Mouse (Mus musculus): ENCODE measurements around the gene Lrmda. TPM values are rescaled to one million over a fixed set of nuclear protein-coding genes. Genes with fewer than 3 reads are reported as not detected.
A peak's percentile ranks its signal among the peaks of the same experiment; 100 is the strongest.
"Not testable (repeated sequence)": the region's sequence is repeated elsewhere in the genome, so short reads cannot be mapped to it uniquely, and the experiment has no call there.

Lrmda gene
- total and polyA plus RNA-seq, 2 experiments = 0.18 to 0.50 TPM

GRCm38 (mm10) chr14:22781709-22782108, 762.2 kb downstream of the Lrmda start:
- DNase-seq (ENCODE audit: extremely low read depth, low read depth, low spot score) = peak; percentile 64
- TF ChIP-seq CTCF (IDR thresholded peaks at IDR 0.05; ENCODE audit: low read depth, low read length) (peak; percentile 17; the same call in 1 of the 2 replicates), POLR2A (IDR thresholded peaks at IDR 0.05; ENCODE audit: extremely low read depth, insufficient read depth, low read length) (no peak)
- Histone ChIP-seq H3K4me3 (ENCODE audit: insufficient read depth, low read depth, low read length) (no peak overlapping the region), H3K27me3 (ENCODE audit: control insufficient read depth, insufficient read depth, low read length) (no peaks in the 10 kb centered on the region), H3K79me2 (ENCODE audit: control insufficient read depth, insufficient read depth, low read length) (no peaks in the 10 kb centered on the region), H3K36me3 (ENCODE audit: control insufficient read depth, insufficient read depth, low read length) (no peaks in the 10 kb centered on the region), H3K27ac (replicated peaks; ENCODE audit: insufficient read depth, low read depth, low read length) (no peak overlapping the region), H3K9ac (ENCODE audit: low read depth, low read length) (no peak overlapping the region), H3K4me1 (ENCODE audit: control insufficient read depth, insufficient read depth, low read length) (peaks cover 9% of the 10 kb centered on the region)
- 81% methylated on average over 2 of the region's 2 CpGs for WGBS

- Histone ChIP-seq H3K27me3 (ENCODE audit: control insufficient read depth, insufficient read depth, low read length) (no peaks in the 10 kb centered on the region), H3K36me3 (ENCODE audit: control insufficient read depth, insufficient read depth, low read length) (no peaks in the 10 kb centered on the region), H3K27ac (replicated peaks; ENCODE audit: insufficient read depth, low read depth, low read length) (no peak overlapping the region), H3K79me2 (ENCODE audit: control insufficient read depth, insufficient read depth, low read length) (no peaks in the 10 kb centered on the region), H3K4me1 (ENCODE audit: control insufficient read depth, insufficient read depth, low read length) (peaks cover 9% of the 10 kb centered on the region), H3K9ac (ENCODE audit: low read depth, low read length) (no peak overlapping the region), H3K4me3 (ENCODE audit: insufficient read depth, low read depth, low read length) (no peak overlapping the region)
- 61% methylated on average over 2 of the region's 2 CpGs for WGBS
- DNase-seq (ENCODE audit: extremely low read depth, low read depth, low spot score) = no peak
- TF ChIP-seq CTCF (IDR thresholded peaks at IDR 0.05; ENCODE audit: low read depth, low read length) = no peak
- TF ChIP-seq POLR2A (IDR thresholded peaks at IDR 0.05; ENCODE audit: extremely low read depth, insufficient read depth, low read length) = no peak
These were observed 762.9 kb downstream of the Lrmda start for GRCm38 (mm10) chr14:22782365-22782764.

GRCm38 (mm10) chr14:22783211-22784161, 764.0 kb downstream of the Lrmda start:
- TF ChIP-seq POLR2A (IDR thresholded peaks at IDR 0.05; ENCODE audit: extremely low read depth, insufficient read depth, low read length) (no peak), CTCF (IDR thresholded peaks at IDR 0.05; ENCODE audit: low read depth, low read length) (no peak)
- no peaks in the 10 kb centered on the region for H3K79me2 ChIP-seq (ENCODE audit: control insufficient read depth, insufficient read depth, low read length)
- no peaks in the 10 kb centered on the region for H3K27me3 ChIP-seq (ENCODE audit: control insufficient read depth, insufficient read depth, low read length)
- DNase-seq (ENCODE audit: extremely low read depth, low read depth, low spot score) = peak; percentile 86
- peaks cover 9% of the 10 kb centered on the region for H3K4me1 ChIP-seq (ENCODE audit: control insufficient read depth, insufficient read depth, low read length)
- no peak overlapping the region for H3K27ac ChIP-seq (replicated peaks; ENCODE audit: insufficient read depth, low read depth, low read length)
- no peak overlapping the region for H3K4me3 ChIP-seq (ENCODE audit: insufficient read depth, low read depth, low read length)
- 32% methylated on average over 15 of the region's 15 CpGs for WGBS
- H3K9ac ChIP-seq (ENCODE audit: low read depth, low read length) = no peak overlapping the region
- no peaks in the 10 kb centered on the region for H3K36me3 ChIP-seq (ENCODE audit: control insufficient read depth, insufficient read depth, low read length)

- Histone ChIP-seq H3K36me3 (ENCODE audit: control insufficient read depth, insufficient read depth, low read length) (no peaks in the 10 kb centered on the region), H3K9ac (ENCODE audit: low read depth, low read length) (no peak overlapping the region), H3K4me1 (ENCODE audit: control insufficient read depth, insufficient read depth, low read length) (peaks cover 7% of the 10 kb centered on the region), H3K27me3 (ENCODE audit: control insufficient read depth, insufficient read depth, low read length) (no peaks in the 10 kb centered on the region), H3K79me2 (ENCODE audit: control insufficient read depth, insufficient read depth, low read length) (no peaks in the 10 kb centered on the region), H3K27ac (replicated peaks; ENCODE audit: insufficient read depth, low read depth, low read length) (peak overlapping the region; percentile 56), H3K4me3 (ENCODE audit: insufficient read depth, low read depth, low read length) (no peak overlapping the region)
- no peak for TF ChIP-seq CTCF (IDR thresholded peaks at IDR 0.05; ENCODE audit: low read depth, low read length)
- TF ChIP-seq POLR2A (IDR thresholded peaks at IDR 0.05; ENCODE audit: extremely low read depth, insufficient read depth, low read length) = no peak
- peak; percentile 32 for DNase-seq (ENCODE audit: extremely low read depth, low read depth, low spot score)
- 69% methylated on average over 4 of the region's 4 CpGs for WGBS
These were observed 780.5 kb downstream of the Lrmda start for GRCm38 (mm10) chr14:22800020-22800419.

- peak; percentile 93 for DNase-seq (ENCODE audit: extremely low read depth, low read depth, low spot score)
- no peak for TF ChIP-seq POLR2A (IDR thresholded peaks at IDR 0.05; ENCODE audit: extremely low read depth, insufficient read depth, low read length)
- TF ChIP-seq CTCF (IDR thresholded peaks at IDR 0.05; ENCODE audit: low read depth, low read length) = no peak
- Histone ChIP-seq H3K9ac (ENCODE audit: low read depth, low read length) (peak overlapping the region; percentile 39), H3K4me3 (ENCODE audit: insufficient read depth, low read depth, low read length) (peak overlapping the region; percentile 61), H3K4me1 (ENCODE audit: control insufficient read depth, insufficient read depth, low read length) (peaks cover 7% of the 10 kb centered on the region), H3K27ac (replicated peaks; ENCODE audit: insufficient read depth, low read depth, low read length) (peak overlapping the region; percentile 71), H3K27me3 (ENCODE audit: control insufficient read depth, insufficient read depth, low read length) (no peaks in the 10 kb centered on the region), H3K79me2 (ENCODE audit: control insufficient read depth, insufficient read depth, low read length) (no peaks in the 10 kb centered on the region), H3K36me3 (ENCODE audit: control insufficient read depth, insufficient read depth, low read length) (no peaks in the 10 kb centered on the region)
- WGBS = 22% methylated on average over 13 of the region's 13 CpGs
These were observed 781.5 kb downstream of the Lrmda start for GRCm38 (mm10) chr14:22800871-22801636.

- not testable (repeated sequence) for H3K27me3 ChIP-seq (ENCODE audit: control insufficient read depth, insufficient read depth, low read length); H3K79me2 ChIP-seq (ENCODE audit: control insufficient read depth, insufficient read depth, low read length); H3K4me1 ChIP-seq (ENCODE audit: control insufficient read depth, insufficient read depth, low read length); DNase-seq (ENCODE audit: extremely low read depth, low read depth, low spot score); H3K9ac ChIP-seq (ENCODE audit: low read depth, low read length); H3K4me3 ChIP-seq (ENCODE audit: insufficient read depth, low read depth, low read length); H3K36me3 ChIP-seq (ENCODE audit: control insufficient read depth, insufficient read depth, low read length)
- H3K27ac ChIP-seq (replicated peaks; ENCODE audit: insufficient read depth, low read depth, low read length) = peak overlapping the region; percentile 49
- 87% methylated on average over 4 of the region's 4 CpGs for WGBS
These were observed 782.2 kb downstream of the Lrmda start for GRCm38 (mm10) chr14:22801714-22802113.

All from liver, adult 2 months (tissue).